Mouse (Mus musculus) thymus, postnatal 25 days (tissue): ENCODE data around the gene Il15ra.
A peak's percentile ranks its signal among the peaks of the same experiment; 100 is the strongest.

Source experiments
- DNase-seq: peaks from one replicate; pipeline ENCODE4 v3.0.0; 2022

Gene Il15ra

GRCm38 (mm10) chr2:11710101-11710500, 5.0 kb downstream of the Il15ra start:
- peak; percentile 39 for DNase-seq

DNA sequence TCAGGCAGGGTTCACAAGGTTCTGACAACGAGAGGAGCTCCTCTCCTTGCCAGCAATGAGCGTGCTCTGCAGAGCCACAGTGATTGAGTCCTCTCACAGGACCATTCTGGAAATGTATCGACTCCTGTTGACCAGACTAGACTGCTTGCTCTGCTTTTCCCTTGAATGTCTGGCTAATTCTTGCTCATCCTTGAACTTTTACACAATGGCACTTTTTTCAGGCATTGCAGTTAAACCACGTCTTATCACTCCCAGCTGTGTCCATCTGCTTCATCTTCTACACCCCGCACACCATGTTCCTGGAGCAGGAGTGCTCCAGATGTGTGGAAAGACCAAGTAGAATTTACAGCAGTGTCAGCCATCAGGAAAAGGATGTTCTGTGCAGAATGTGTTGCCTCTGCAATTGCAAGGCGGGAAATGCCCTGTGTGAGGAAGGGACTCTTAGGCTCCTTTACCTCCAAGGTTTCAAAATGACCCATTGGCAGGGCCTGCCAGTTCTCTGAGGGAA, 7.4 kb downstream of the Il15ra start:
- no peak for DNase-seq

DNA sequence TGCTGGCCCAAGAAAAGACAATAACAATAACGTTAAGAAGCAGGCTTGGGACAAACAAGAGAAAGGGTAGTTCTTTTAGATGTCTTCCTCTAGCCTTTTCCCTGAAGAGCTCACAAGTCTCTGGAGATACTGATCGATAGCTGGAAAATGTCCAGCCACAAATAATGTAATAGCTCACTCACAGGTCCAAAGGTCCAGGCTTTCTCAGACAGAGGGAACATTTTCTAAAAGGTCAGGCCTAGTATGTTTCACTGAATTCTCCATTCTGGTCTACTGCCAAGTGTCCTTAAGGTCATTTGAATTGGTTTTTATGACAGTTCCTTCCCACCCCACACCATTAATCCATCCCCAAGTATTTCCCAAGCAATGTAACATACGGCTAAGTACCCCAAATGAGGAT, 7.9 kb downstream of the Il15ra start:
- no peak for DNase-seq

DNA sequence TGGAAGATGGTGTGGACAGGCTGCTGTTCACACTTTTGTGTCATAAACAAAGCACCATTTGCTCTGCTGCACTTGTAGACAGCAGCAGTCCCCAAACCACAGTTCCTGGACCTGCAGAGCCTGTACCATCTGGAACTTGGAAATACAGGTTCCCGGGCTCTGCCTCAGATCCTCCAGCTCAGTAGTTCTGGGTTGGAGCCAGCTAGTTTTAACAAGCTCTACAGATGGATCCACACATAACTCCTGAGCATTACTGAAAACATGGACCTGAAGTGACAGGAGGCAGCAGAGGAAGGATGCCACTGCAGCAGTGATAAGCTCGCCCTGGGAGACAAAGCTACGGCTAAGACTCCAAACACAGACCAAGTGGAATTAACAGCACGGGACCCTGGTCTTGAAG, 9.4 kb downstream of the Il15ra start:
- no peak for DNase-seq

DNA sequence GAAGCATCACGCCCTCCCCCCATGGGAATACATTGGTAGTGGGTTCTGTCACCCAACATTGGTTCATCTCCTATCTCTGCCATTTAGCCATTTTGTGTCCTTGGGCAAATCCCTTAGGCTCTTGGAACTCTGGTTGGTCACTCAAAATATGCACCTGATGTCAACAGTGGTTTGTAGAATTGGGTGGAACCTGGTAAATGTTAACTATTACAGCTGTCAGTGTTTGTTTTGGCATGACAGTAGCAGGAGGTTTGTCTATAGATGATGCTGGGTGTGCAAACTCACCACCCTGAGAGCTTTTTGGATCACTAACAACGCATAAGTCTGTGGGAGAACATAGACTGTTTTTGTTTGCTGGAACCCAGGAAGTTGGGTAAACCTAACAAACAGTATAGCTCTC, 13.5 kb downstream of the Il15ra start:
- no peak for DNase-seq

DNA sequence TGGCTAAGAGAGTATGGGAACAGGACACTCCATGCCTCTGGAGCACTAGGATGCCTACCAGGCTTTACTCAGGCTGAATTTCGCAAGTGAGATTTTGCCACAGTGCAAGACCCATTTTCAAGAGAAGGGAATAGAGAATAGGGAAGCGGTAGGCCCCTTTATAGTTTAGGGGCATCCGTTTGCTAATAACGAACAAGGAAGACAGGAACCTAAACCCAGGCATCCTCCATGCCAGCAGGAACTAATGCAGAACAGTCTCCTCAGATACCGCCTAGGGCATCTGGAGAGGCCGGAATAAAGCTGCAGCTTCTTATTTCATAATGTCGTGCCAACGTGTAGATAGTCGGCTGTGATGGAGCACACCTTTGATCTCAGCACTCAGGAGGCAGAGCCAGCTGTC, 17.5 kb downstream of the Il15ra start:
- DNase-seq: no peak

DNA sequence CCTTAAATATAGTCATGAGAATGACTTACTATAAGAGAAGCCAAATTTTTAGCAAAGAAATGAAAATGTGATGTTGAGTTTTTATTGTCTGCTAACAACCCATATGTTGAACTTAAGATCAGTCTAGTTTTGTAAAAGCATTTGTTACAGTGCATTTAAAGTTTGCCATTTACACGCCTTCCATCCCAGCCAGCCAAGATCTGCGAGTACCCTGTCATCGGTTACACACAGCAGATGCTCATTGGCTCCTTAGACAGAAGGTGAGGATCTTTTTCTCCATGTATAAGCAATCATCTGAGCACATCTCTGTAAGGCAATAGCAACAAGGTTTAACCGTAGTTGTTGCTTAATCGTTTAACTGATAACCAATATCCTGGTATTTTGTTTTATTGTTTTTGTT, 22.5 kb downstream of the Il15ra start:
- DNase-seq: no peak

DNA sequence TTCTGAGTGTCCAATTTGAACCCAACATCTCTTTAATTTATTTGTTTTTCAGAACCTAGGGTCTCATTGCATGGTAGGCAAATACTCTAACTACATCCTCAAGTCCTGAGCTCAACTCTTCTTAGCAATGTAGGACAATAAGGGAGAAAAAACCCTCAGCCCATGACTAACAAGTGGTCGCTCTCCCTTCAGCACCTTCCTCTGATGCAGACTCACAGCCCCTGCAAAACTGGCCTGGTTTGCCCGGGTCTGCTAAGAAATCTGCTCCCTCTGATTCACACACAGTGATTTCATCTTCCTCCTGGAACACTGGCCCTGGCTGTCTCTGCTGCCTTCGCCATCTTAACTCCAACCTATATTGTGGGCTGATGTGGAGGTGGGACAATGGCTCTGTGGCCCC, 24.0 kb downstream of the Il15ra start:
- no peak for DNase-seq

GRCm38 (mm10) chr2:11732978-11733377, 27.9 kb downstream of the Il15ra start:
- DNase-seq: no peak

DNA sequence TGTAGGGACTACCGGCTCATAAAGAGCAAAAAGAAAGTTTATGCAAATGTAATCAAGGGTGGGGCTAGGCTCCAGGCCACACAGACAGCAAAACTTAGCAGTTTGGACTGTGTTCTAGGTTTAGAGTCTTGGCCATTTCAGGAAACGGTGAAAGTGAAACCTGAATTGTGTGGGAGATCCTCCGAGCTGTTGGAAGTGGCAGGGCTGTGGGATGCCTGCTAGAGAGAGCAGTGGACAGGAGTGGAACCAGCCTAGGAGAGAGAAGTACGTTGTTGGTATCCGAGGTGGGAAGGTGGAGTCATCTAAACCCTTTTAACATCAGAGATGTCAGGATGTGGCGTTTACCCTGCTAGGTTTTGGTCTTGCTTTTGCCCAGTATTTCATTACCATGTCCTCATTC, 30.8 kb downstream of the Il15ra start:
- DNase-seq: no peak

DNA sequence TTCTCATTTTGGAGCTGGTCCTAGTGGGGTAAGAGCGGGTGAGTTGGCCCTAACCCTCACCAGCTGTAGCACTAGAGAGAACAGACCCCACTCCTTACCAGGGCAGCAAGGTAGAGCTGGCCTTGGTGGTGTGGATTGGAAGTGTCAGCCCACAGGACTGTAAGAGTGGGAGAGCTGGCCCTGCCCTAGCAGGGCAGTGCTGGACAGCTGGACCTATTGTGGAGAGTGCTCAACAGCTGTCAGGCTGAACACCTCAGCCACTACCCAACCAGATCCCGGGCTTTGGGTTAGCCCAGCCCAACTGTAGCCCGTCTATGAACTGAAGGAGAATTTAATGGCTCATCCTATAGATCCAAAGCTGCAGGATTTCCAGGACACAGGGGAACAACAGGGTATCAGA, 33.7 kb downstream of the Il15ra start:
- no peak for DNase-seq

DNA sequence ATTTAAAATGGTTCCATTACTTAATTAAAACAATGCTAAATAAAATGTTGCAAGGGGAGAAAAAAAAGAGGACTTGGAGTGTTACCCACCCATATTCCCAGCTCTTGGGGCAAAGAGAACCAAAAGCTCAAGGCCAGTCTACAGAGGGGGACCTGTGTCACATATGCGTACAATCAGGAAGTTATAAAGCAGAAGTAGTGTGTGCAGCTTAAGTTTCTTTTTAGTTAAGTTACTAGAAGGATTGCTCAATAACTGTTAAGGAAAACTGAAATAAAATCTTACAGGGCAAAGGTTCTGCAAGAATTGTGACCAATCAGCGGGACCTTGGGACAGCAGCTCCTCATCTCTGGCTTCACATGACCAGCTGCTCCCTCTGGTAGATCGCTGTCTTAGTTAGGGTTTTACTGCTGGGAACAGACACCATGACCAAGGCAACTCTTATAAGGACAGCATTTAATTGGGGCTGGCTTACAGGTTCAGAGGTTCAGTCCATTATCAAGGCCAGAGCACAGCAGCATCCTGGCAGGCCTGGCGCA, 34.5 kb downstream of the Il15ra start:
- DNase-seq: no peak

- no peak for DNase-seq
These were observed 57.5 kb downstream of the Il15ra start for GRCm38 (mm10) chr2:11762541-11762940.

GRCm38 (mm10) chr2:11765694-11766093, 60.6 kb downstream of the Il15ra start:
- no peak for DNase-seq

GRCm38 (mm10) chr2:11766485-11767160, 61.5 kb downstream of the Il15ra start:
- no peak for DNase-seq

DNA sequence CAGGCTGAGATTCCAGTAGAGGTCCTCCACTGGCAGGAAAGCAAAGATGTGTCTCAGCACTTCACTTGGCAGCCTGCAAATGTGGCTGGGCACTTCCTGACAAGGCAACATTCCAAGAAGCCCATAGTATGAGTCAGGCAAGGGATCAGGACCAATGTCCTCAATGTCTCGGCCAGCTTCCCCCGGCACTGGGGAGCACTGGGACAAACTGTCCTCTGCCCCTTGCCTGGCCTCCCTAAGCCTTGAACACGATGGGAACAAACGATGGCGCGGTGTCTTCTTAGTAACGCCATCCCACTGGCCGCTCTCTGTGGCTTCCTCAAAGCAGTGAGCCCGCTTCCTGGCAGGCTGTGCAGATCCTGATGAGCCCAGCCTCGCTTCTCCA, 62.1 kb downstream of the Il15ra start:
- no peak for DNase-seq

DNA sequence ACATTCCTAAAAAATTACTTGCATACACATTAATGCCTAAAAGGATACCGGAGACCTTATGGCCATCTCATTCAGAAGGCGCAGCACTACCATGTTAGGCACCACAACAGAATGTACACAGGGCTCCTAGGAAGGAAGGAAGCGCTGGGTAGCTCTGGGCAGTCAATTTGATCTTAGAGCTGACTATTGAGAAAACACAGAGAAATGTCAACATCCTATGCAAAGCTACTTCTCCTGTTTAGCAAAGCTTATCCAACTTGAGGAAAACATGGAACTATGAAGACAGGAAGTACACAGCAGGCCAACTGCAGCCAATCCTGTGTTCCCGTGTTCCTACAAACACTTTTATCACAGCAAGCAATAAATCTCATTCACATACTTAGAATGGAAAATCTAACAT, 66.6 kb downstream of the Il15ra start:
- no peak for DNase-seq

DNA sequence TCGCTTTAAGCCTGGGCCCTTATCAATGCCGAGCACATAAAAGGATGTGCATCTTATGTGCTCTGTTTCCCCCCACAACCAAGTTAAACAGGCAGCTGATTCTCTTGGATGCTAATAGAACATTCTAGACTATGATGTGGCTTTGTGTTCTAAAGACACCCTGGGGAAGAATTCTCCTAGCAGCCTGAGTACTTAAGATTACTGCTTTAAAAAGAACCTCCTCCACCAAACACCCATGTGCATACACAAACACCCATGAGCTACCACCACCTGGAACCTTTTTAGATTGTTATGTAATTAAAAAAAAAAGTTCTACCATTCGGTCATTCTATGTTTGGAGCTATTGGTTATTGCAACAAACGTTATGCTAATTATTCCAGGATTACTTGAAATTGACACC, 67.3 kb downstream of the Il15ra start:
- DNase-seq: no peak

- no peak for DNase-seq
These were observed 69.3 kb downstream of the Il15ra start for GRCm38 (mm10) chr2:11774426-11774825.

GRCm38 (mm10) chr2:11775121-11775520, 70.0 kb downstream of the Il15ra start:
- DNase-seq: no peak

DNA sequence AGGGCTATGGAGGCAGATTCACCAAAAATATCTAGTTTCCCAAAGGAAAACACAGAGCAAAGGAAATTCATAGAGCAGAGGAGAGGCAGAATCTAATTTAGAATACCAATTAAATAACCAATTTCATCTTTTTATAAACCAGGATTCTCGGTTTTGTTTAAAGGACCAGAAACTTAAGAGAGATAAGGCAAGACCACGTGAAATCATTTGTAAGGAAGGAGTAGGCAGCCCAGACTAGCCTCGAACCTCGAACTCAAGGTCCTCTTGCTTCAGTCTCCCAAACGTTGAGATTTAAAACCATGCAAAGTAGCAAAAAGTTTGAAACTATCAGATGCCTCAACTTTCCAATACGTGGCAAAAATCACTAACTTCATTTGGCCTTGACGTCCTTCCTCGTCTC, 71.3 kb downstream of the Il15ra start:
- DNase-seq: no peak

- DNase-seq: peak; percentile 100
These were observed 72.3 kb downstream of the Il15ra start, which contains the start of the genes Fbh1 and Ankrd16 for GRCm38 (mm10) chr2:11777091-11778068. TSS of gene Fbh1 (minus strand) at chr2:11777582. TSS of gene Ankrd16 (plus strand) at chr2:11777876.

GRCm38 (mm10) chr2:11778087-11778823, 73.2 kb downstream of the Il15ra start:
- DNase-seq: peak; percentile 86
